Mouse (Mus musculus): ENCODE results near the gene Scn8a.
A peak's percentile ranks its signal among the peaks of the same experiment; 100 is the strongest.

Scn8a gene

DNA sequence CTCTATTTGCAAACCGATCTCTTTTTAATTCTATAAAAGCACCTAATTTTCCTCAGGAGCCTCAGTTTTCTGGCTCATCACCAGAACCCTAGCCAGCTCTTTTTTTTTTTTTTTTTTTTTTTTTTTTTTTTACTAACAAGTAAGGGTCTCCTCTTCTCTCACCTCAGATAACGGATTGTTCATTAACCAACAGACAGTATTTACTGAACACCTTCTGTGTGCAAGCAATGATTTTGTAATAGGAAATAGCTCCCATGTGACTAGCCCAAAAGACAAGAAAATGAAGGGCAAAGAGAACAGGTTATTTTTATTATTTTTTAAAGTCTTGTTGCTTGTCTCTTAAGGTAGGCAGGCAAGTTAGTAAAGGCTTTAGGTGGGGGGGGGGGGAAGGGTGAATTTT, 82.6 kb downstream of the Scn8a start:
- no peak for DNase-seq (ENCODE audit: extremely low read depth, insufficient read length, low spot score)

- DNase-seq (ENCODE audit: extremely low read depth, insufficient read length, low spot score) = no peak
Observed at GRCm38 (mm10) chr15:100952854-100953253, 83.2 kb downstream of the Scn8a start.

DNA sequence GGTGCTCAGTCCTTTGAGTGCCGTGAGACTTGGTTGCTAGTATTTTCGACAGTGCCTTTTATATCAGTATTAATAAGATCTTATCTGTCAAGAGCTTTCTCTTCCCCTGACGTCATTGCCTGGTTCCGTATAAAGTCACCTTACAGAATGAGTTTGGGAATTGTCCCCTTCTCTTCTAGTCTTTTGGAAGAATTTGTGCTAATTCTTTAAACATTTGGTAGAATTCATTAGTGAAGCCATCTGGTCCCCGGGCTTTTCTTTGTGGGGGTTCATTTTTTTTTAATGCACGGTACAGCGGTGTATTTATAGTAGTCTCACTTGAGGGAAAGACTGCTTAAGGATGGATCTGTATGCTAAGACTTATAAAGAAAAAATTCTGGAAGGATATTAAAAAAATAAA, 84.3 kb downstream of the Scn8a start:
- no peak for DNase-seq (ENCODE audit: extremely low read depth, insufficient read length, low spot score)

DNA sequence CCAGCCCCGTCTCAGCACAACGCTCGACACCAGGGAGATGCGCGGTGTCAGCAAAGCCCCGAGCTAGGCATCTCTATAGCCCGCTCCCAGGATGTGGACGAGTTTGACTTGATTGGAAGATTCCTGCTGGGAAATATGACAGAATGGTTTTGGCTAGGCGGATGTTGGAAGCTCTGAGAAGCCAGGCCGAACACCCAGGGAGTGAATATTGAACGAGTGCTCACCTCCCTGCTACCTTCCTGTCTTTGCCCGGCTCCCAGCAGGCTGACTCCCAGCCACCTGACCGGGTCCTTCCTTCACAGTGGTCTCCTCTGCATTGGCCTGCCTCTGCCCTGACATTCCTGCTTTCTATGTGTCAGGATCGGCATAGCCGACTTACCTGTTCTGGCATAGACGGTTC, 85.1 kb downstream of the Scn8a start:
- no peak for DNase-seq (ENCODE audit: extremely low read depth, insufficient read length, low spot score)

GRCm38 (mm10) chr15:100960958-100961357, 91.3 kb downstream of the Scn8a start:
- no peak for DNase-seq (ENCODE audit: extremely low read depth, insufficient read length, low spot score)

DNA sequence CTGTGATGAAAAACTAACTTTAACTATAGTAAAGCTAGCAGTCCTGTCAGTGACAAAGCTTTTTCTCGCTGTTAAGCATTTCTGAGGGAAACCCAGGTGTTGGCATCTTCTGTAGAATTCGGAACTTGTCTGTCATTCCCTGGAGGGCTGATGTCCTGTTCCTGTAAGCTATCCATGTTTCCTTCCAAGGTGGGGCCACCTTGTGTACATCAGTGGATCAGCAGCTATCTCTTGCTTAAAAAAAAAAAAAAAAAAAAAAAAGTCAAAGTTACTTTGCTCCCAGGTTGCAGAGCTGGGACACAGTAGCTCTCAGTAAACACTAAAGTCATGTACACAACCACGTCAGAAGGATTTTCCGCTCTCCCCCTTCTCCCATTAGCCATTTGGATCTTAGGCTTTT, 91.9 kb downstream of the Scn8a start:
- DNase-seq (ENCODE audit: extremely low read depth, insufficient read length, low spot score) = no peak

GRCm38 (mm10) chr15:100971443-100971842, 101.8 kb downstream of the Scn8a start:
- DNase-seq (ENCODE audit: extremely low read depth, insufficient read length, low spot score) = no peak

DNA sequence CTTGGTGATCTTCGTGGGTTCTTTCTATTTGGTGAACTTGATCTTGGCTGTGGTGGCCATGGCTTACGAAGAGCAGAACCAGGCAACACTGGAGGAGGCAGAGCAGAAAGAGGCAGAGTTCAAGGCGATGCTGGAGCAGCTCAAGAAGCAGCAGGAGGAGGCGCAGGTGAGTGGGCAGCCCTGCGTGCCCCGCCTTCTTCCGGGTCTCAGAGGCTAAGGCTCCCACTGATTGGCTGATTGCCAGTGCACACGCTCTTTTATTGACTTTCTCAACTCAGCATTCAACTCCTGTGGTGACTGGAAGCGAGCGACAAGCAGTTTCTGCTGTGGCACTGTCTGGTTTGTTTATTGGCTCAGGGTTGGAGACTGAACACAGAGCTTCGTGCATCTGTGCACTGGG, 103.1 kb downstream of the Scn8a start:
- DNase-seq (ENCODE audit: extremely low read depth, insufficient read length, low spot score) = no peak

DNA sequence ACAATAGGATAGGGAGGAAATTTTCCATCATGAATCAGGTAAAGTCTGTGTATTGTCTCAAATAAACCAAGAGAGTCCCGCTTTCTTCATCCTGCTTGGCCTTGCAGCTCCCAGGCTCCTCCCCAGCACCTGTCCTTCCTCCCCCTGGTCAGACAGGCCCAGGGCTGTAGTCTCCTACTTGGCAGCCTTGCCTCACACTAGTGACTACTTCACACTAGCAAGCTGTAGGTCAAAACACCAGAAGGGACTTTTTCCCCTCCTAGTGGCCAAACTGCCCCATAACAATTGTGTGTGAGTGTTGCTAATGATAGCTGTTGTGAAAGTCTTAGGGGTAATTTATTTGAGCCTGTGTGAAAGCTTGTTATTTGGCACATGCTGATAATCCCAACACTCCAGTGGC, 105.0 kb downstream of the Scn8a start:
- no peak for DNase-seq (ENCODE audit: extremely low read depth, insufficient read length, low spot score)

DNA sequence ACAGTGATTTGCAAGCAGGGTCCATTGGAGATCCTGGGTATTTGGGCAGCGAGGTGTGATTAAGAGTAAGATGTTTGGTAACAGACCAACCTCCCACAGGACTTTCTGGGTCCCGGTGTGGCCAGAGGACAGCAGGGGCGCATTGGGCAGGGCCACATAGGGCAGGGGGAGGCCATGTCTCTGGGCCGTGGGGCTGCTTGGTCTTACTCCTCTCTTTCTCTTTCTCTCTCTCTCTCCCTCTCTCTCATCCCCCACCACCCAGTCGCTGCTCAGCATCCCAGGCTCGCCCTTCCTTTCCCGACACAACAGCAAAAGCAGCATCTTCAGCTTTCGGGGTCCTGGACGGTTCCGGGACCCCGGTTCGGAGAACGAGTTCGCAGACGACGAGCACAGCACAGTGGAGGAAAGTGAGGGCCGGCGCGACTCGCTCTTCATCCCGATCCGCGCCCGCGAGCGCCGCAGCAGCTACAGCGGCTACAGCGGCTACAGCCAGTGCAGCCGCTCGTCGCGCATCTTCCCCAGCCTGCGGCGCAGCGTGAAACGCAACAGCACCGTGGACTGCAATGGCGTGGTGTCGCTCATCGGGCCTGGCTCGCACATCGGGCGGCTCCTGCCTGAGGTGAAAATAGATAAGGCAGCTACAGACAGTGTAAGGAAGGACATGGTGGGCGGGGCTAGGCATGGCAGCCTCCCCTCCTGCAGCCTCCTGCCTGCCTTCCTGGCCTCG, 113.9 kb downstream of the Scn8a start:
- DNase-seq (ENCODE audit: extremely low read depth, insufficient read length, low spot score) = no peak

GRCm38 (mm10) chr15:100984154-100984893, 114.7 kb downstream of the Scn8a start:
- no peak for DNase-seq (ENCODE audit: extremely low read depth, insufficient read length, low spot score)

GRCm38 (mm10) chr15:100986479-100986878, 116.8 kb downstream of the Scn8a start:
- DNase-seq (ENCODE audit: extremely low read depth, insufficient read length, low spot score) = no peak

DNA sequence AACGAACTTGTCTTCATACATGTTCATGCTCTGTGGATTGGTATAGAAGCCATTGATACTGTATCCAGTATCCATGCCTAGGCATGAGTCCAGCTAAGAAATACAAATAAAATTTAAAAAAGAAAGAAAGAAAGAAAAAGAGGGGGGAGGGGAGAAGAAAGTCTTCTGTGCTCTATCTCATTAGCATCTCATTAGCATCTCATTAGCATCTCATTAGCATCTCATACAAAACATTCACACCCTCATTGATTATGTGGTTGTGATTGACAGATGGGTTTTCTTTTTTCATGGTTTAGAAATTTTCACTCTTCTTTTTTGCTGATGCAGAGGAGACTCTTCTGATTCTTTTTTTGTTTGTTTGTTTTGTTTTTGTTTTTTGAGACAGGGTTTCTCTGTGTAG, 117.4 kb downstream of the Scn8a start:
- DNase-seq (ENCODE audit: extremely low read depth, insufficient read length, low spot score) = no peak

DNA sequence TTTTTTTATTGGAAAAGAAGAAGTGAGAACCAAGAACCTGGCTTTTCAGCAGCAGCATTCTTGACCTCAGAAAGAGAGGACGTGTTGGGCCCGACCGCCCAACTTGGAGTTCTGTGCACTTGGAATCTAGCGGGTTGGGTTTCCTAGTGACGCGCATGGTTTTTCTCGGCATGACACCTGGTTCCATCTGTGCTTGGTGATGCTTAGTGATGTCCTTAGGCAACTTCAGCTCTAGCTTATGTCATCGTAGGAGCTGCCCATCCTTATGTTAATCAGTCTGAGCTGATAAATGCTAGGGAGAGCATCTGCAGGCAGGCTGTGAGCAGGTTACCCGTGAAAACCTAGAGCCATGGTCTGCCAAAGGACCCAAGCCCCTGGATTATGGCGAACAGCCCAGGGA, 120.6 kb downstream of the Scn8a start:
- no peak for DNase-seq (ENCODE audit: extremely low read depth, insufficient read length, low spot score)

GRCm38 (mm10) chr15:100997090-100997489, 127.4 kb downstream of the Scn8a start:
- no peak for DNase-seq (ENCODE audit: extremely low read depth, insufficient read length, low spot score)

- DNase-seq (ENCODE audit: extremely low read depth, insufficient read length, low spot score) = no peak
Observed at GRCm38 (mm10) chr15:101001685-101002084, 132.0 kb downstream of the Scn8a start.

DNA sequence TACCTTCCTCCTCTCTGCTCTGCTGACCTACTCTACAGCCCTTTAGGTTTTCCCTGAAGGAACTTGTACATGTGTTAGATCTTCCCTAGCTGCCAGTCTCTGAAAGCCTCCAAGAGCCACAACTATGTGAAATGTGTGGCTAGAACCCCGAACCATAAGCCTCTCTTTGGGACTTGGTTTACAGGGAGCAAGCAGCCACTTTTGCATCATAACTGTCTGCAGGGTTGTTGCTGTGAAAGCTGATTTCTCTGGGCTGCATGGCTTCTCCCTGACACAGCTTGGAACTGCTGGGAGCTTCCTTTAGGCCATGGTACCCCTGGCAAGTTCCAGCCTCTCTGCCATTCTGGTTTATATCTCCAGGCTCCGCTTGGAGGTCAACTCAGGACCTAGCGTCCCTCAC, 132.8 kb downstream of the Scn8a start:
- DNase-seq (ENCODE audit: extremely low read depth, insufficient read length, low spot score) = no peak

- DNase-seq (ENCODE audit: extremely low read depth, insufficient read length, low spot score) = no peak
Observed at GRCm38 (mm10) chr15:101004538-101004937, 134.9 kb downstream of the Scn8a start.

DNA sequence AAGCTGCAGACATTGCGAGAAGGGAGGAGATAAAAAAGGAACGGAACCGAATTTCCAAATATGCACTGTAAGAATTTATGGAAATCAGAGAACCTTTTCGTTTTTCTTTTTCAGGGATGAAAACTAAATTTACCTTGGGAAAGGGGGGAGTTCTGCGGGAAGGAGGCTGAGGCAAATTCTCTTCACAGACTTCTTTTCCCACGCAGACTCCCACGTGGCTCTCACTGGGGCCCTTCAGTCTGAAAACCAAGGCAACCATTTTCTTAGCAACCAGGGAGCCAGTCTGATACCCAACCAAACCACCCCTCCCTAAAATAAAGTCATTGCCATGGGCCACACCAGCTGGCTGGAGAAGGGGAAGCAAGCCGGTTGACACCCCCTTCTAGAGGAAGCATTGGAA, 136.1 kb downstream of the Scn8a start:
- no peak for DNase-seq (ENCODE audit: extremely low read depth, insufficient read length, low spot score)

- peak; percentile 16 for DNase-seq (ENCODE audit: extremely low read depth, insufficient read length, low spot score)
Observed at GRCm38 (mm10) chr15:101006251-101007040, 136.8 kb downstream of the Scn8a start.

GRCm38 (mm10) chr15:101007236-101007635, 137.6 kb downstream of the Scn8a start:
- DNase-seq (ENCODE audit: extremely low read depth, insufficient read length, low spot score) = no peak

All from 3134 (cell line).